Mouse (Mus musculus): ENCODE measurements around the gene Pax4. TPM values are rescaled to one million over a fixed set of nuclear protein-coding genes. Genes with fewer than 3 reads are reported as not detected.

Pax4 gene
- polyA plus RNA-seq, 1 experiment from 2014 or later: not detected

GRCm38 (mm10) chr6:28474839-28475238 lies 25.7 kb upstream of the Pax4 start, which contains the start of gene Snd1:
Gene Snd1, plus strand, starts transcription at chr6:28475139.
- no peaks in the 10 kb centered on the region for H3K27me3 ChIP-seq
- peaks cover 7% of the 10 kb centered on the region for H3K4me1 ChIP-seq
- no peak within 1 kb of the TSS for H3K27ac ChIP-seq
- no peak within 1 kb of the TSS for H3K9ac ChIP-seq
- no peaks in the 10 kb centered on the region for H3K9me3 ChIP-seq
- H3K4me3 ChIP-seq (replicated peaks): no peak within 1 kb of the TSS
- ATAC-seq (ENCODE audit: low FRiP score): no peak
- WGBS: 89% methylated on average over 5 of the region's 5 CpGs
- H3K4me2 ChIP-seq: no peak within 1 kb of the TSS
- H3K36me3 ChIP-seq (replicated peaks): no peaks in the 10 kb centered on the region

GRCm38 (mm10) chr6:28474211-28474610 lies 25.1 kb upstream of the Pax4 start:
- 95% methylated on average over 4 of the region's 4 CpGs for WGBS
- Histone ChIP-seq H3K4me2 (no peak overlapping the region), H3K4me1 (peaks cover 4% of the 10 kb centered on the region), H3K36me3 (replicated peaks) (no peaks in the 10 kb centered on the region), H3K27me3 (no peaks in the 10 kb centered on the region), H3K4me3 (replicated peaks) (no peak overlapping the region), H3K27ac (no peak overlapping the region), H3K9ac (no peak overlapping the region), H3K9me3 (no peaks in the 10 kb centered on the region)
- ATAC-seq (ENCODE audit: low FRiP score): no peak

GRCm38 (mm10) chr6:28471284-28472035 lies 22.3 kb upstream of the Pax4 start:
- Histone ChIP-seq H3K4me3 (replicated peaks) (no peak overlapping the region), H3K4me1 (no peaks in the 10 kb centered on the region), H3K27ac (no peak overlapping the region), H3K9me3 (no peaks in the 10 kb centered on the region), H3K9ac (no peak overlapping the region), H3K27me3 (no peaks in the 10 kb centered on the region), H3K36me3 (replicated peaks) (no peaks in the 10 kb centered on the region), H3K4me2 (no peak overlapping the region)
- WGBS: 86% methylated on average over 9 of the region's 9 CpGs
- ATAC-seq (ENCODE audit: low FRiP score): no peak

GRCm38 (mm10) chr6:28470621-28471020 lies 21.5 kb upstream of the Pax4 start:
- Histone ChIP-seq H3K4me1 (no peaks in the 10 kb centered on the region), H3K4me3 (replicated peaks) (no peak overlapping the region), H3K36me3 (replicated peaks) (no peaks in the 10 kb centered on the region), H3K9me3 (no peaks in the 10 kb centered on the region), H3K9ac (no peak overlapping the region), H3K4me2 (no peak overlapping the region), H3K27ac (no peak overlapping the region), H3K27me3 (no peaks in the 10 kb centered on the region)
- WGBS: 80% methylated on average over 5 of the region's 5 CpGs
- no peak for ATAC-seq (ENCODE audit: low FRiP score)

GRCm38 (mm10) chr6:28470017-28470602 lies 21.0 kb upstream of the Pax4 start:
- H3K4me3 ChIP-seq (replicated peaks): no peak overlapping the region
- no peak overlapping the region for H3K4me2 ChIP-seq
- H3K9me3 ChIP-seq: no peaks in the 10 kb centered on the region
- H3K4me1 ChIP-seq: no peaks in the 10 kb centered on the region
- 78% methylated on average over 4 of the region's 4 CpGs for WGBS
- no peak overlapping the region for H3K27ac ChIP-seq
- no peak for ATAC-seq (ENCODE audit: low FRiP score)
- no peak overlapping the region for H3K9ac ChIP-seq
- no peaks in the 10 kb centered on the region for H3K36me3 ChIP-seq (replicated peaks)
- H3K27me3 ChIP-seq: no peaks in the 10 kb centered on the region

- WGBS: 67% methylated on average over 6 of the region's 6 CpGs
- H3K27ac ChIP-seq: no peak overlapping the region
- no peak for ATAC-seq (ENCODE audit: low FRiP score)
Observed at GRCm38 (mm10) chr6:28464630-28465029, 15.5 kb upstream of the Pax4 start.

GRCm38 (mm10) chr6:28460534-28460933 lies 11.4 kb upstream of the Pax4 start:
- Histone ChIP-seq H3K27ac (no peak overlapping the region), H3K4me2 (no peak overlapping the region), H3K36me3 (replicated peaks) (no peaks in the 10 kb centered on the region), H3K27me3 (no peaks in the 10 kb centered on the region), H3K9ac (no peak overlapping the region), H3K4me3 (replicated peaks) (no peak overlapping the region), H3K4me1 (no peaks in the 10 kb centered on the region), H3K9me3 (no peaks in the 10 kb centered on the region)
- 13% methylated on average over 5 of the region's 5 CpGs for WGBS
- no peak for ATAC-seq (ENCODE audit: low FRiP score)

More at GRCm38 (mm10) chr6:28464630-28465029, 15.5 kb upstream of the Pax4 start:
- no peak overlapping the region for H3K4me3 ChIP-seq (replicated peaks)
- no peaks in the 10 kb centered on the region for H3K36me3 ChIP-seq (replicated peaks)
- H3K9me3 ChIP-seq: no peaks in the 10 kb centered on the region
- H3K4me2 ChIP-seq: no peak overlapping the region
- H3K4me1 ChIP-seq: no peaks in the 10 kb centered on the region
- H3K27me3 ChIP-seq: no peaks in the 10 kb centered on the region
- no peak overlapping the region for H3K9ac ChIP-seq

- H3K4me1 ChIP-seq: no peaks in the 10 kb centered on the region
- no peak overlapping the region for H3K27ac ChIP-seq
- H3K4me2 ChIP-seq: no peak overlapping the region
- no peaks in the 10 kb centered on the region for H3K36me3 ChIP-seq (replicated peaks)
- no peaks in the 10 kb centered on the region for H3K9me3 ChIP-seq
- H3K4me3 ChIP-seq (replicated peaks): no peak overlapping the region
- ATAC-seq (ENCODE audit: low FRiP score): no peak
- no peaks in the 10 kb centered on the region for H3K27me3 ChIP-seq
- H3K9ac ChIP-seq: no peak overlapping the region
Observed at GRCm38 (mm10) chr6:28459221-28459668, 10.1 kb upstream of the Pax4 start.

GRCm38 (mm10) chr6:28450977-28451376 lies 1.8 kb upstream of the Pax4 start:
- no peak for ATAC-seq (ENCODE audit: low FRiP score)
- no peak overlapping the region for H3K4me2 ChIP-seq

GRCm38 (mm10) chr6:28450481-28450880 lies 1.3 kb upstream of the Pax4 start:
- Histone ChIP-seq H3K36me3 (replicated peaks) (no peaks in the 10 kb centered on the region), H3K9ac (no peak overlapping the region), H3K4me2 (no peak overlapping the region), H3K27ac (no peak overlapping the region), H3K27me3 (peaks cover 39% of the 10 kb centered on the region), H3K4me3 (replicated peaks) (no peak overlapping the region), H3K4me1 (peaks cover 4% of the 10 kb centered on the region; the same call in 1 of the 2 replicates), H3K9me3 (no peaks in the 10 kb centered on the region)
- 16% methylated on average over 5 of the region's 5 CpGs for WGBS
- ATAC-seq (ENCODE audit: low FRiP score): no peak

More at GRCm38 (mm10) chr6:28450977-28451376, 1.8 kb upstream of the Pax4 start:
- H3K9ac ChIP-seq: no peak overlapping the region
- H3K4me1 ChIP-seq: peaks cover 4% of the 10 kb centered on the region; the same call in 1 of the 2 replicates
- no peak overlapping the region for H3K4me3 ChIP-seq (replicated peaks)
- H3K27me3 ChIP-seq: peaks cover 39% of the 10 kb centered on the region
- 4% methylated on average over 12 of the region's 12 CpGs for WGBS
- no peaks in the 10 kb centered on the region for H3K36me3 ChIP-seq (replicated peaks)
- no peak overlapping the region for H3K27ac ChIP-seq
- H3K9me3 ChIP-seq: no peaks in the 10 kb centered on the region

GRCm38 (mm10) chr6:28447937-28448336 lies 1.2 kb downstream of the Pax4 start:
- Histone ChIP-seq H3K9ac (no peak overlapping the region), H3K9me3 (no peaks in the 10 kb centered on the region), H3K27ac (no peak overlapping the region), H3K27me3 (peaks cover 35% of the 10 kb centered on the region), H3K36me3 (replicated peaks) (no peaks in the 10 kb centered on the region), H3K4me2 (no peak overlapping the region), H3K4me3 (replicated peaks) (no peak overlapping the region), H3K4me1 (peaks cover 4% of the 10 kb centered on the region; the same call in 1 of the 2 replicates)
- no peak for ATAC-seq (ENCODE audit: low FRiP score)
- WGBS: 82% methylated on average over 7 of the region's 7 CpGs

- H3K36me3 ChIP-seq (replicated peaks): no peaks in the 10 kb centered on the region
- no peaks in the 10 kb centered on the region for H3K27me3 ChIP-seq
- H3K9me3 ChIP-seq: no peaks in the 10 kb centered on the region
- H3K27ac ChIP-seq: no peak overlapping the region
- no peak for ATAC-seq (ENCODE audit: low FRiP score)
- H3K4me2 ChIP-seq: no peak overlapping the region
- 80% methylated on average over 6 of the region's 6 CpGs for WGBS
- no peaks in the 10 kb centered on the region for H3K4me1 ChIP-seq
- H3K4me3 ChIP-seq (replicated peaks): no peak overlapping the region
- H3K9ac ChIP-seq: no peak overlapping the region
Observed at GRCm38 (mm10) chr6:28431538-28431855, 17.7 kb downstream of the Pax4 start.

Data from forebrain, embryonic 12.5 days (tissue).